Mouse (Mus musculus): ENCODE measurements around the gene Gm36176. TPM values are rescaled to one million over a fixed set of nuclear protein-coding genes. Genes with fewer than 3 reads are reported as not detected.
"Not testable (repeated sequence)": the region's sequence is repeated elsewhere in the genome, so short reads cannot be mapped to it uniquely, and the experiment has no call there.

Gm36176 gene
- total RNA-seq (2014; rRNA removed) (not detected in 2 replicates), polyA plus RNA-seq (2015; fragmentation: Nextera tagmentation; extraction: Ambion mirVana) (not detected in 2 replicates)

DNA sequence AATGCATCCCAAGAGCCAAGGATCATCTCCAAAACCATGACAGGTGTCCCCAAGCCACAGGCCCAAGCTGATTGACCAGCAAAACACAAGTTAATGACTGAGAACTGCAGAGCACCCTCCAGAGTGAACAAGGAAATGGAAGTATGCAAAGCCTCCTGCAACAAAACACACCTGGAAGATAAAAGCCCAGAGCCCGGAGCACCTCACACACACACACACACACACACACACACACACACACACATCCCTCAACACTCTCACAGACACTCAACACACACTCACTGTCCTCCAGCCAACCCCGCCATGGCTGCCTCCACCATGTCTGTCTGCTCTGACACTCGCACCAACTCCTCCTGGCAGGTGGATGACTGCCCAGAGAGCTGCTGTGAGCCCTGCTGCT, at the start of gene Gm36176:
Gene Gm36176 (plus strand): TSS at position 301 of the 400 bp plus-strand sequence.
- Histone ChIP-seq H3K9ac (no peak within 1 kb of the TSS), H3K4me1 (ENCODE audit: insufficient read depth) (no peaks in the 10 kb centered on the region), H3K4me3 (ENCODE audit: low read depth, low read length) (no peak within 1 kb of the TSS), H3K9me3 (ENCODE audit: low read length) (0 out of 2 replicates have a peak, but pooled peaks cover 3% of the 10 kb centered on the region), H3K36me3 (ENCODE audit: insufficient read depth) (no peaks in the 10 kb centered on the region), H3K4me2 (ENCODE audit: low read depth) (no peak within 1 kb of the TSS), H3K27ac (ENCODE audit: low read depth, low read length) (no peak within 1 kb of the TSS), H3K27me3 (ENCODE audit: insufficient read depth, low read length) (no peaks in the 10 kb centered on the region)
- ATAC-seq, result no peak
- no peak for TF ChIP-seq CTCF (IDR thresholded peaks at IDR 0.05; ENCODE audit: low read depth)
- WGBS, result 54% methylated on average over 3 of the region's 3 CpGs
- no peak for DNase-seq

DNA sequence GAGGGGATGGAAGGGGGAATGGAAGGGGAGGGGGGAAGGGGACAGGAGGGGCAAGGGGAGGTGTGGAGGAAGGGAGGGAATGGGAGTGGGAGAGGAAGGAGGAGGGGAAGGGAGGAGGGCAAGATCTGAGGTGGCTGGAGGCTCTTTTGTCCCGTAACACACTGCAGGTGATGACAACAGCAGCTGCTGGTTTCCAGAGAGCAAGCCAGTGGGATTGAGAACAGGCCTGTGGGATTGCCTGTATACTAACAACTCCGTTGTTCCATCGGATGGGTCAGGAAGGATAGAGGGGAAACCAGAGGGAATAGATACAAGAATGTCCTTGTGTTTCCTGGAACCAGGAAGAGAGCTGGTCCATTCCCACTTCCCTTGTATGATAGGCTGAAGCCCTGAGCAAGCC, 48.9 kb upstream of the Gm36176 start:
- Histone ChIP-seq H3K36me3 (ENCODE audit: insufficient read depth) (no peaks in the 10 kb centered on the region), H3K27ac (ENCODE audit: low read depth, low read length) (no peak overlapping the region), H3K9me3 (ENCODE audit: low read length) (no peaks in the 10 kb centered on the region), H3K27me3 (ENCODE audit: insufficient read depth, low read length) (no peaks in the 10 kb centered on the region), H3K4me1 (ENCODE audit: insufficient read depth) (no peaks in the 10 kb centered on the region), H3K9ac (no peak overlapping the region), H3K4me3 (ENCODE audit: low read depth, low read length) (no peak overlapping the region), H3K4me2 (ENCODE audit: low read depth) (no peak overlapping the region)
- DNase-seq, result no peak
- TF ChIP-seq CTCF (IDR thresholded peaks at IDR 0.05; ENCODE audit: low read depth), result no peak
- 12% methylated on average over 3 of the region's 3 CpGs for WGBS
- no peak for ATAC-seq

- H3K4me2 ChIP-seq (ENCODE audit: low read depth); H3K27me3 ChIP-seq (ENCODE audit: insufficient read depth, low read length); H3K9me3 ChIP-seq (ENCODE audit: low read length); DNase-seq; H3K9ac ChIP-seq; H3K27ac ChIP-seq (ENCODE audit: low read depth, low read length); H3K4me1 ChIP-seq (ENCODE audit: insufficient read depth); ATAC-seq; H3K4me3 ChIP-seq (ENCODE audit: low read depth, low read length); H3K36me3 ChIP-seq (ENCODE audit: insufficient read depth): not testable (repeated sequence)
- WGBS, result 54% methylated on average over 2 of the region's 3 CpGs
These were observed 48.3 kb upstream of the Gm36176 start for GRCm38 (mm10) chr10:77798164-77798920.

GRCm38 (mm10) chr10:77798921-77799508, 47.6 kb upstream of the Gm36176 start, which contains the start of gene Gm19668:
Gm19668 (minus strand) TSS chr10:77799133.
- H3K36me3 ChIP-seq (ENCODE audit: insufficient read depth), result no peaks in the 10 kb centered on the region
- ATAC-seq (no peak), DNase-seq (no peak)
- 61% methylated on average over 8 of the region's 8 CpGs for WGBS
- no peaks in the 10 kb centered on the region for H3K9me3 ChIP-seq (ENCODE audit: low read length)
- no peak within 1 kb of the TSS for H3K27ac ChIP-seq (ENCODE audit: low read depth, low read length)
- no peak for TF ChIP-seq CTCF (IDR thresholded peaks at IDR 0.05; ENCODE audit: low read depth)
- no peak within 1 kb of the TSS for H3K4me2 ChIP-seq (ENCODE audit: low read depth)
- H3K4me3 ChIP-seq (ENCODE audit: low read depth, low read length), result no peak within 1 kb of the TSS
- no peaks in the 10 kb centered on the region for H3K4me1 ChIP-seq (ENCODE audit: insufficient read depth)
- no peaks in the 10 kb centered on the region for H3K27me3 ChIP-seq (ENCODE audit: insufficient read depth, low read length)
- no peak within 1 kb of the TSS for H3K9ac ChIP-seq

GRCm38 (mm10) chr10:77804095-77804494, 42.5 kb upstream of the Gm36176 start:
- no peak for TF ChIP-seq CTCF (IDR thresholded peaks at IDR 0.05; ENCODE audit: low read depth)
- no peak overlapping the region for H3K4me3 ChIP-seq (ENCODE audit: low read depth, low read length)
- WGBS, result 78% methylated on average over 3 of the region's 3 CpGs
- no peaks in the 10 kb centered on the region for H3K9me3 ChIP-seq (ENCODE audit: low read length)
- no peak overlapping the region for H3K27ac ChIP-seq (ENCODE audit: low read depth, low read length)
- no peak for DNase-seq
- H3K4me2 ChIP-seq (ENCODE audit: low read depth), result no peak overlapping the region
- no peaks in the 10 kb centered on the region for H3K36me3 ChIP-seq (ENCODE audit: insufficient read depth)
- H3K27me3 ChIP-seq (ENCODE audit: insufficient read depth, low read length), result no peaks in the 10 kb centered on the region
- no peak overlapping the region for H3K9ac ChIP-seq
- H3K4me1 ChIP-seq (ENCODE audit: insufficient read depth), result no peaks in the 10 kb centered on the region
- no peak for ATAC-seq

DNA sequence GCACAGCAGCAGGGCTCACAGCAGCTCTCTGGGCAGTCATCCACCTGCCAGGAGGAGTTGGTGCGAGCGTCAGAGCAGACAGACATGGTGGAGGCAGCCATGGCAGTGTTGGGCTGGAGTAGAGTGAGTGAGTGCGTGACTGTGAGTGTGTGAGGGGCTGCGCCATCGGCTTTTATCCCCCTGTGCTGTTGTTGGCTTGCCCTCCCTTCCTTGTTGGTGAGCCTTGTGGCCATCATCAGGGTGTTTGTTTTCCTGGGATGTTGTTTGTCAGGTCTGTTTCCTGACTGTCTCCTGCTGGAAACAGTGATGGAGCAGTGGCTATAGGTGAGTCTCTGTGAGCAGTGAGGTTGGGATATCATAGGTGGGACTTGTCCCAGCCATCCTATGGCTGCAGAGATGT, 34.9 kb upstream of the Gm36176 start, which contains the start of gene Gm9507:
Gene Gm9507 (minus strand): TSS at position 101 of the 400 bp plus-strand sequence.
- Histone ChIP-seq H3K9me3 (ENCODE audit: low read length) (no peaks in the 10 kb centered on the region), H3K4me2 (ENCODE audit: low read depth) (no peak within 1 kb of the TSS), H3K9ac (no peak within 1 kb of the TSS), H3K4me3 (ENCODE audit: low read depth, low read length) (no peak within 1 kb of the TSS), H3K27me3 (ENCODE audit: insufficient read depth, low read length) (no peaks in the 10 kb centered on the region), H3K4me1 (ENCODE audit: insufficient read depth) (no peaks in the 10 kb centered on the region), H3K27ac (ENCODE audit: low read depth, low read length) (no peak within 1 kb of the TSS), H3K36me3 (ENCODE audit: insufficient read depth) (no peaks in the 10 kb centered on the region)
- 66% methylated on average over 5 of the region's 5 CpGs for WGBS
- no peak for DNase-seq
- ATAC-seq, result no peak
- no peak for TF ChIP-seq CTCF (IDR thresholded peaks at IDR 0.05; ENCODE audit: low read depth)

- H3K36me3 ChIP-seq (ENCODE audit: insufficient read depth), result no peaks in the 10 kb centered on the region
- DNase-seq (no peak), ATAC-seq (no peak)
- no peaks in the 10 kb centered on the region for H3K4me1 ChIP-seq (ENCODE audit: insufficient read depth)
- H3K4me2 ChIP-seq (ENCODE audit: low read depth), result no peak within 1 kb of the TSS
- H3K4me3 ChIP-seq (ENCODE audit: low read depth, low read length), result no peak within 1 kb of the TSS
- WGBS, result 51% methylated on average over 4 of the region's 4 CpGs
- H3K27ac ChIP-seq (ENCODE audit: low read depth, low read length), result no peak within 1 kb of the TSS
- H3K27me3 ChIP-seq (ENCODE audit: insufficient read depth, low read length), result no peaks in the 10 kb centered on the region
- no peaks in the 10 kb centered on the region for H3K9me3 ChIP-seq (ENCODE audit: low read length)
- no peak within 1 kb of the TSS for H3K9ac ChIP-seq
- no peak for TF ChIP-seq CTCF (IDR thresholded peaks at IDR 0.05; ENCODE audit: low read depth)
These were observed 32.2 kb upstream of the Gm36176 start, which contains the start of gene Gm2696 for GRCm38 (mm10) chr10:77814382-77814781. Gm2696 (plus strand) TSS chr10:77814682.
